Mouse (Mus musculus): Measurements from ENCODE around the gene Pcsk7. TPM values are rescaled to one million over a fixed set of nuclear protein-coding genes. Genes with fewer than 3 reads are reported as not detected.

Gene Pcsk7
- total RNA-seq, 1 experiment from 2014 or later = 33.7 TPM

GRCm38 (mm10) chr9:45938952-45939637, 32.8 kb downstream of the Pcsk7 start:
- DNase-seq = no peak

- no peak for DNase-seq
These were observed 33.5 kb downstream of the Pcsk7 start for GRCm38 (mm10) chr9:45939794-45940193.

- DNase-seq = no peak
These were observed 35.1 kb downstream of the Pcsk7 start for GRCm38 (mm10) chr9:45941329-45941888.

- DNase-seq = no peak
These were observed 36.2 kb downstream of the Pcsk7 start for GRCm38 (mm10) chr9:45942464-45942863.

- DNase-seq = no peak
These were observed 36.6 kb downstream of the Pcsk7 start for GRCm38 (mm10) chr9:45942916-45943315.

GRCm38 (mm10) chr9:45943628-45944505, 37.6 kb downstream of the Pcsk7 start:
- DNase-seq = no peak

GRCm38 (mm10) chr9:45944506-45945400, 38.5 kb downstream of the Pcsk7 start:
- no peak for DNase-seq

- DNase-seq = no peak
These were observed 39.4 kb downstream of the Pcsk7 start for GRCm38 (mm10) chr9:45945721-45946120.

- no peak for DNase-seq
These were observed 40.0 kb downstream of the Pcsk7 start for GRCm38 (mm10) chr9:45946182-45946871.

GRCm38 (mm10) chr9:45946872-45947183, 40.5 kb downstream of the Pcsk7 start:
- DNase-seq = no peak

- DNase-seq = no peak
These were observed 45.8 kb downstream of the Pcsk7 start for GRCm38 (mm10) chr9:45952057-45952456.

- no peak for DNase-seq
These were observed 46.6 kb downstream of the Pcsk7 start for GRCm38 (mm10) chr9:45952890-45953289.

GRCm38 (mm10) chr9:45953511-45954293, 47.4 kb downstream of the Pcsk7 start:
- DNase-seq = no peak

- DNase-seq = peak; percentile 50
These were observed 48.2 kb downstream of the Pcsk7 start for GRCm38 (mm10) chr9:45954294-45955106.

- DNase-seq = peak; percentile 91
These were observed 49.0 kb downstream of the Pcsk7 start, which contains the start of gene Sidt2 for GRCm38 (mm10) chr9:45955107-45955963. Gene Sidt2, minus strand, starts transcription at chr9:45955258.

GRCm38 (mm10) chr9:45958023-45958670, 51.9 kb downstream of the Pcsk7 start:
- DNase-seq = peak; percentile 58

- no peak for DNase-seq
These were observed 52.6 kb downstream of the Pcsk7 start for GRCm38 (mm10) chr9:45958851-45959250.

- DNase-seq = no peak
These were observed 53.4 kb downstream of the Pcsk7 start for GRCm38 (mm10) chr9:45959661-45960060.
